In genomic region chr3:40510567-40510966, GRCm38 (mm10) we compare ENCODE assay signal across 11 mouse cellular contexts. TPM values are rescaled to one million over a fixed set of nuclear protein-coding genes. Genes with fewer than 3 reads are reported as not detected.
A peak's percentile ranks its signal among the peaks of the same experiment; 100 is the strongest.
DNase-seq lines count a peak whose midpoint lies in the region; ATAC-seq lines count a peak whose summit lies in the region.
"Had no signal": no experiment of that assay in that cellular context is flagged by ENCODE, and none has a peak within 500 bp of the region (broad histone marks: within the 10 kb centered on the region; RNA-seq: fewer than 3 reads in every experiment).

No protein-coding gene starts in this region.

- no peak overlapping the region for H3K4me2 ChIP-seq in kidney, embryonic 14.5 days (replicated peaks; ENCODE audit: low read depth, low read length)
- H3K4me2 ChIP-seq: liver, embryonic 11.5 days had no signal

- DNase-seq in cerebellum, postnatal 14 days: peak; percentile 56 to 78
- DNase-seq in cerebellum, adult 8-10 months: no peak
- DNase-seq in kidney, postnatal 14 days: peak; percentile 22
- peak; percentile 55 for DNase-seq in 3T3-L1 (ENCODE audit: low read depth, low spot score)
- peak; percentile 50 for DNase-seq in brain, adult 2 months (ENCODE audit: low read depth, low spot score)
- no peak for DNase-seq in T-cell, adult 2 months (ENCODE audit: low spot score)
- no peak for DNase-seq in limb, embryonic 10.5 days (ENCODE audit: low spot score)
- DNase-seq: forebrain, postnatal 0 days had no signal

- 56% methylated on average over 6 of the region's 6 CpGs for WGBS in kidney, embryonic 14.5 days
- 91% methylated on average over 6 of the region's 6 CpGs for WGBS in limb, embryonic 10.5 days

- H3K36me3 ChIP-seq in kidney, embryonic 14.5 days (ENCODE audit: control insufficient read depth, insufficient read depth, low read length): no peaks in the 10 kb centered on the region
- H3K36me3 ChIP-seq in limb, embryonic 10.5 days: no peaks in the 10 kb centered on the region
- H3K36me3 ChIP-seq: embryonic facial prominence, embryonic 10.5 days had no signal

- no peak overlapping the region for H3K27ac ChIP-seq in kidney, embryonic 14.5 days (ENCODE audit: low read depth, low read length)
- H3K27ac ChIP-seq in limb, embryonic 10.5 days: no peak overlapping the region
- H3K27ac ChIP-seq: embryonic facial prominence, embryonic 10.5 days had no signal

- H3K4me1 ChIP-seq in kidney, embryonic 14.5 days (ENCODE audit: control insufficient read depth, insufficient read depth, low read length): no peaks in the 10 kb centered on the region
- no peaks in the 10 kb centered on the region for H3K4me1 ChIP-seq in limb, embryonic 10.5 days
- H3K4me1 ChIP-seq: embryonic facial prominence, embryonic 10.5 days had no signal

- ATAC-seq in kidney, embryonic 14.5 days (ENCODE audit: low FRiP score, low TSS enrichment): no peak
- ATAC-seq: forebrain, postnatal 0 days had no signal

- no peak overlapping the region for H3K9ac ChIP-seq in kidney, embryonic 14.5 days (ENCODE audit: low read depth, low read length)
- H3K9ac ChIP-seq: forebrain, postnatal 0 days had no signal

- no peaks in the 10 kb centered on the region for H3K9me3 ChIP-seq in kidney, embryonic 14.5 days (ENCODE audit: control insufficient read depth, low read length)
- no peaks in the 10 kb centered on the region for H3K9me3 ChIP-seq in limb, embryonic 10.5 days (replicated peaks)
- H3K9me3 ChIP-seq: embryonic facial prominence, embryonic 10.5 days had no signal

- no peak overlapping the region for H3K4me3 ChIP-seq in kidney, embryonic 14.5 days (ENCODE audit: low read length)
- H3K4me3 ChIP-seq in limb, embryonic 10.5 days: no peak overlapping the region
- H3K4me3 ChIP-seq: embryonic facial prominence, embryonic 10.5 days had no signal

- no peaks in the 10 kb centered on the region for H3K27me3 ChIP-seq in kidney, embryonic 14.5 days (ENCODE audit: control insufficient read depth, insufficient read depth, low read length)
- no peaks in the 10 kb centered on the region for H3K27me3 ChIP-seq in limb, embryonic 10.5 days (ENCODE audit: low read depth, poor library complexity, severe bottlenecking)

RNA-seq across cellular contexts. Expression of gene Intu, which starts 20.5 kb away (rescaled TPM):
- 2.7 and 5.1 TPM in 2 replicates for polyA plus RNA-seq in kidney, embryonic 14.5 days (2014; fragmentation: Nextera tagmentation; extraction: Ambion mirVana)
- 4.0 and 4.9 TPM in 2 replicates for polyA plus RNA-seq in limb, embryonic 10.5 days (2016; fragmentation: Nextera tagmentation; extraction: Ambion mirVana)

Comparison
In these comparisons a context has a peak if more than half of its experiments do, and no peak if none do; other contexts are left out.
1. DNase-seq: peak in cerebellum, postnatal 14 days (2 of 2), kidney, postnatal 14 days (single experiment), 3T3-L1 (single experiment) and brain, adult 2 months (single experiment); none in cerebellum, adult 8-10 months (single experiment), T-cell, adult 2 months (single experiment) and limb, embryonic 10.5 days (single experiment).